Mouse (Mus musculus) lung, postnatal 25 days (tissue): ENCODE measurements at regions not wholly inside any gene's neighbourhood (a gene's known extent, or its start where the extent isn't known, plus 50 kb on each side); places are given as distances from the start of the nearest gene placed in this dataset.
A peak's percentile ranks its signal among the peaks of the same experiment; 100 is the strongest.
"Not testable (repeated sequence)": the region's sequence is repeated elsewhere in the genome, so short reads cannot be mapped to it uniquely, and the experiment has no call there.

Experiments used
- DNase-seq: peaks from one replicate; pipeline ENCODE4 v3.0.0; 2022; ENCODE audit warnings: low spot score

DNA sequence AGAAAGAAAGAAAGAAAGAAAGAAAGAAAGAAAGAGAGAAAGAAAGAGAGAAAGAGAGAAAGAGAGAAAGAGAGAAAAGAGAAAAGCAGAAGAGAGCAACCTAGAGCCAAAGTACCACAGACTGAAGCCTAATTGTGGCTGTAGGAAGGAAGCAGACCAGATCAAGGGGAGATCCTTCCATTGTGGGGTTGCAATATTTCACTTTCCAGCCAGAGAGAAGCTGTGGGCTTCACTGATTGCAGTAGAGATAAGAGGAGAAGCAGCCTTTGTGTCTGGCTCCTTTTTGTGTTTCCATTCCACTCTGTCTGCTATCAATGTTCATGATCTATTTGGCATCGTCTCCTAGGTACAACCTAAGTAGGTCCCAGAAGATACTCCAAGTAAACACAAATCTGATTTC lies 79.0 kb upstream of the Xcl1 start:
- no peak for DNase-seq

DNA sequence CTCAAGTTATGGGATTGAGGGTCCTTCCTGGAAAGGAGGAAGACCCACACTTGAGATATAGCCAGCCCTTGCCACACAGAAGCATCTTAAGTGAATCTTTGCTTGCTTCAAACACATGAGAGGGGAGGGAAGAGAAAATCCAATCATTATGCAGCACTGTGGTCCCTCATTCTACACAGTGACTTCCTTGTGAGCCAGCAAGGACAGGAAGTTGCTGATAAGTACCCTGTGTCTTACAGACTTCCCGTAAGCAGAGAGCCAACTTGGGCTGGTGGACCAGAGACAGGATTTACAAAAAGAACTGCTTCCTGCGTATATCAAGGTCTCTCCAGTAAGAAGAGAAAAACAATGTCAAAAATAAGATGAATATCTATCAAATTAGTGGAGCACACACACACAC lies 78.1 kb upstream of the Xcl1 start:
- no peak for DNase-seq

DNA sequence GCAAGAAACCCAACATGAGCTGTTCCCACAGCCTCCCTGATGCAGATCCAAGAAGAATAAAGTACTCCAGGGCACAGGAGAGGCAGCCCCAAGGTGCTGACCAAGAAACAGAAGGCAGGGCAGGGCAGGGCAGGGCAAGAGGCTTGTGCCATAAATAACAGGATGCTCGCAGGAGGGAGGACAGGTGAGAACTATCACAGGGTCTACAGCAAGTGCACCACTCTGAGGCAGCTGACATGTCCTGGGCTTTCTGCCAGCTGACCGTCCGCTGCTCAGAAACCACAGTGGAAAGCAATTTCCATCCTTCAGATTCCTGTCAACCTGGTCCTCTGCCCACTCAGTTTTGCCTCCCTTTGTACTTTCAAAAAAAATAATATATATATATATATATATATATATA lies 77.0 kb upstream of the Xcl1 start:
- no peak for DNase-seq

DNA sequence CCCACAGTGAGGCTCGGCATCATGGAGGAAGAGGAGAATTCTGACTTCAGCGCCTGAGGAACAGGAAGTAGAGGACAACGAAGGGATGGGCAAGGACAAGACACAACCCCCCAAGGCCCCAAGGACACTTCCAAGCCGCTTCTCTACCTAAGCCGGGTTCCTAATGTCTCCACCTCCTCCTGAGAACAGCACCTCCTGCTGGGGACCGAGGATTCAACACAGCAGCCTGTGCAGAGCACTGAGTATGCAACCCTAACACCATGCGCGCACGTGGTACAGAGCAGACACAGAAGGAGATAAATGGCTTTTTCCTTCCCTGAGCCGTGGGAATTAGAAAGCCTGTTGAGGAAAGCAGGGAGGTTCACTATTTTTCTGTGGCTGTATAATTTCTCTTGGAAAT lies 64.2 kb upstream of the Xcl1 start:
- DNase-seq: no peak

- no peak for DNase-seq
Observed at GRCm38 (mm10) chr1:164998621-164999020, 63.3 kb upstream of the Xcl1 start.

- no peak for DNase-seq
Observed at GRCm38 (mm10) chr1:164997660-164998059, 62.3 kb upstream of the Xcl1 start.

- DNase-seq: no peak
Observed at GRCm38 (mm10) chr1:164994247-164994660, 58.9 kb upstream of the Xcl1 start.

- peak; percentile 5 for DNase-seq
Observed at GRCm38 (mm10) chr1:164993175-164993875, 58.0 kb upstream of the Xcl1 start.

DNA sequence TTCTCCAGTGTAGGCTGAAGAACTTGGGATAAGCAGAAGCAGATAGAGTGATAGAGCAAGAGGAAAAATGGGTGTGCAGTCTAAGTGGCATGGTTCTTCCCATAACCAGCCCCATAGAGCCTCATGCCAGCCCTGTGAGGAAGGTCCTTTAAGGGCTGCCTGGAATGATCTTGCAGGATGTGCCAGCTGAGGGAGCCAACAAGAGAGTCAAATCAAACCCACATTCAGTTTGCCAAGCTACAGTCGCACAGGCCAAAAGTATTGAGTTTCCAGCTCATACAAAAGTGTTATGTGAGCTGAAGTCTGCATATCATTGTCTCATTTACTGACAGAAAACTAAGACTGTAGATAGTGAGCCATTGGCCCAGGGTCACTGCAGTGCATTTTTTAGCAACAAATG lies 53.7 kb upstream of the Xcl1 start:
- no peak for DNase-seq

DNA sequence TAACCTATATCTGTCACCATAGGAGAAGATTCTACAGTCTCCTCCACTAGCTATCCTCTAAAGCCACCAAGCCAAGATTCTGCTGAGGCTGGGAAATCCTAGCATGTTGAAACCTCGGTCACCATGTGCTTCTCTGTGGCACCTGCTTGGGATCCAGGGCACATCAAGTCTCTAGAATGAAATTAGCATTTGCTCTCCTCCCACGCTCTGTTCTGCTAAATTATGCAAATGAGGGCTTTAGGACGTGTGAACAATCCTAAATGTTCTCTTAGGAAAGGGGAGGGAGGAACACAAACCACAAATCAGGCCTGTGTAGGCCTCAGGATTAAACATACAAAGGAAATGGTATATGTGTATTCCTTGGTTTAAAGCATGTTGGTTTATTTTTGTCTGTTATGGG lies 52.9 kb upstream of the Xcl1 start:
- no peak for DNase-seq

DNA sequence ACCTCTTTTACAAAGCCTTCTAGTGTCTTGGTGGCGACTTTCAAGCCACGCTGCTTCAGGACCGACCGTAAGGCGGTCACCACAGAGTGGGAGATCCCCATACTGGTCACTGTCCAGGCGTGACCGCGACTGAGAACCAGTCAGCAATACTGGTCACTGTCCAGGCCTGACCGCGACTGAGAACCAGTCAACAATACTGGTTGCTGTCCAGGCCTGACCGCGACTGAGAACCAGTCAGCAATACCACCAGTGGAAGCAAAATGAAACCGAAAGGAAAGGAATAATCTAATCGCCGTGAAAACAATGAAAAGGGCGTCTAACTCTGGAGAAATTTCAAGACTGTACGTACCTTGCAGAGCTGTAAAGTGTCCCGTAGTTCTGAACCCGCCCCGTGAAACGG lies 50.2 kb upstream of the Xcl1 start:
- DNase-seq: not testable (repeated sequence)
